Mouse (Mus musculus) testis, adult 2 months (tissue): Measurements from ENCODE around the gene Tnfrsf25.

ENCODE experiments used
- CTCF ChIP-seq: fragments of 200-500 bp; IDR thresholded peaks from 2 replicates; pipeline ENCODE4 v1.5.1; 2012; ENCODE audit warnings: low read depth, mild to moderate bottlenecking, inconsistent platforms, low read length, moderate library complexity; ENCODE audit not compliant: control insufficient read depth, insufficient read depth, insufficient replicate concordance
- POLR2A ChIP-seq: fragments of 200-500 bp; IDR thresholded peaks from 2 replicates; pipeline ENCODE4 v1.6.1; 2012; ENCODE audit warnings: low read depth, mild to moderate bottlenecking, inconsistent platforms, low read length, moderate library complexity; ENCODE audit not compliant: control insufficient read depth

GRCm38 (mm10) chr4:152083611-152084220 is 32.0 kb upstream of the Tnfrsf25 start:
- no peak for TF ChIP-seq POLR2A
- no peak for TF ChIP-seq CTCF
